Mouse (Mus musculus): ENCODE results near the gene Serpinb1c. TPM values are rescaled to one million over a fixed set of nuclear protein-coding genes. Genes with fewer than 3 reads are reported as not detected.

Gene Serpinb1c
- total RNA-seq (2023), result not detected

DNA sequence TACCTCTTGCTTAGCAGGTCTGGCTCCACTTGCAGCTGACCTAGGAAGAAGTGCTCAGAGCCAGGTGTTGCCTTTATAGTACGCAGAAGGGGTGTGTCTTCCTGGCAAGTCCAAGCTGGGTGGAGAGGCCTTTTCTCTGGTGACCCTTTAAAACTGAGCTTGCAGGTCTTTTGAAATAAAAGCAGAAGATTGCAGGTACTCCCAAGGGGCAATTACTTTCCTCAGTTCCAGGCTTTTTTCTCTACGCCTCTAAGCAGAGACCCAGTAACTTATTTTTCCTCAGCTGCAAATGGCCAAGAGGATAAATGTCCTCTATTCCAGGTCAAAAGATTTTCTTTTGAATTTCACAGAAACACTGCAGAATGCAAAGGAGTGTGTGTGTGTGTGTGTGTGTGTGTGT, at the start of gene Serpinb1c:
Serpinb1c (minus strand) TSS at position 101 of the 400 bp plus-strand sequence.

DNA sequence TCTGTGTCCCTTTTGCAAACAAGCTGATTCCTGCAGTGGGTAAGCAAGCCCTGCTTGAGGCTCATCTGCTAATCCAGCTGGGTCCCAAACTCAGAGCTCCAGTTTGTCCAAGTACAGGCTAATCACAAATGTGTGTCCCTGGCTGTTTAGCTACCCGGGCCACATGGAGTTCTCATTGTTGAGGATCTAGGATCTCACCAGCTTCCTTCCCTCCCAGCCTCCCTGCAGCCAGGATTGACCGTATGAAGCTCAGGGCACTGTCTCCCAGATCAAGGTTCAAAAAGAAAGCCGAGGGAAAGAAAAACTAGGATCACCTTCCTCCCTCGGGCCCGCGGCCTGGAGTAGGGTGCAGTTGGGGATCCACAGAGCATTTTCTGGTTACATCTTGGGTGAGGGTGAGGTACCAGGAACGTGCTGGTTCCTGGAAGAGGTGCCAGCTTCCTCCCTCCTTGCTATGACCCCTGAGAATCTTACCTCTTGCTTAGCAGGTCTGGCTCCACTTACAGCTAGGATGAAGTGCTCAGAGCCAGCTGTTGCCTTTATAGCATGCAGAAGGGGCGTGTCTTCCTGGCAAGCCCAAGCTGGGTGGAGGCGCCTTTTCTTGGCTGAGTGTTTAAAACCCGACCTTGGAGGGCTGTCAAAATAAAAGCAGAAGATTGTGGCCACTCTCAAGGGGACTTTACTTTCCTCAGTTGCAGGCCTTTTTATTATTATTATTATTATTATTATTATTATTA, 47.2 kb downstream of the Serpinb1c start, which contains the start of gene Serpinb1a:
Serpinb1a (minus strand) TSS at position 518 of the 737 bp plus-strand sequence.

Other genes starting within 250 kb of the Serpinb1c start
- gene Mylk4, start 114.3 kb downstream of the Serpinb1c start, total RNA-seq (2023), result not detected
- 44.3 TPM for gene Wrnip1, start 96.2 kb downstream of the Serpinb1c start, total RNA-seq (2023)
- not detected for gene D930007J09Rik, start 95.4 kb downstream of the Serpinb1c start, total RNA-seq (2023)
- 8.4 TPM for gene Serpinb1a, start 47.0 kb downstream of the Serpinb1c start, total RNA-seq (2023)
- gene Serpinb6b, start 67.0 kb upstream of the Serpinb1c start, total RNA-seq (2023), result 10.3 TPM
- gene Serpinb9, start 105.0 kb upstream of the Serpinb1c start, total RNA-seq (2023), result 5.6 TPM
- gene Serpinb9b, start 129.2 kb upstream of the Serpinb1c start, total RNA-seq (2023), result not detected
- not detected for gene Serpinb1b, start 180.4 kb upstream of the Serpinb1c start, total RNA-seq (2023)